Mouse (Mus musculus) ES-Bruce4 (cell line): Measurements from ENCODE around the gene Wnt2b. TPM values are rescaled to one million over a fixed set of nuclear protein-coding genes. Genes with fewer than 3 reads are reported as not detected.
A peak's percentile ranks its signal among the peaks of the same experiment; 100 is the strongest.

Source experiments
- H3K27ac ChIP-seq: 2 replicates; pipeline ENCODE4 v1.5.1; 2012; ENCODE audit warnings: low read length, inconsistent platforms; ENCODE audit not compliant: insufficient read depth
- H3K27me3 ChIP-seq: 2 replicates; pipeline ENCODE4 v1.6.1; 2012; ENCODE audit warnings: mild to moderate bottlenecking, low read length, inconsistent platforms; ENCODE audit not compliant: control insufficient read depth, poor library complexity, insufficient read depth, severe bottlenecking
- H3K36me3 ChIP-seq: 2 replicates; pipeline ENCODE4 v1.6.1; 2012; ENCODE audit warnings: inconsistent platforms, mild to moderate bottlenecking, low read length, moderate library complexity; ENCODE audit not compliant: control insufficient read depth, poor library complexity, insufficient read depth, severe bottlenecking
- H3K4me1 ChIP-seq: one replicate; pipeline ENCODE4 v1.8.1; 2011; ENCODE audit warnings: low read length; ENCODE audit not compliant: control insufficient read depth, insufficient read depth
- H3K4me3 ChIP-seq: 2 replicates; pipeline ENCODE4 v1.5.1; 2011; ENCODE audit warnings: low read depth, mild to moderate bottlenecking, low read length
- H3K9ac ChIP-seq: 2 replicates; pipeline ENCODE4 v1.6.1; 2012; ENCODE audit warnings: low read depth, mild to moderate bottlenecking, inconsistent platforms; ENCODE audit not compliant: poor library complexity, severe bottlenecking
- H3K9me3 ChIP-seq: replicated peaks from 2 replicates; pipeline ENCODE4 v1.6.1; 2012; ENCODE audit warnings: mild to moderate bottlenecking, low read length, inconsistent platforms; ENCODE audit not compliant: control insufficient read depth, poor library complexity, insufficient read depth, severe bottlenecking
- CTCF ChIP-seq: IDR thresholded peaks from one replicate; pipeline ENCODE4 v1.8.1; 2011; ENCODE audit warnings: low read depth, low read length
- EP300 ChIP-seq: IDR thresholded peaks from 2 replicates; pipeline ENCODE4 v1.6.1; 2011; ENCODE audit warnings: low read depth, low read length; ENCODE audit not compliant: insufficient read depth
- POLR2A ChIP-seq: IDR thresholded peaks from one replicate; pipeline ENCODE4 v1.8.1; 2011; ENCODE audit warnings: low read length; ENCODE audit not compliant: insufficient read depth
- polyA plus RNA-seq: library from polyadenylated mRNA; stranded (reverse); fragments of >200 nt; gene quantifications from 2 replicates; pipeline ENCODE4 v1.2.4, GENCODE M21; 2011; ENCODE audit warnings: low read depth; ENCODE audit not compliant: missing spikeins, insufficient read depth, insufficient read length

The Wnt2b gene
- 1.8 and 2.0 TPM in 2 replicates for polyA plus RNA-seq

GRCm38 (mm10) chr3:104961066-104962059 lies at the start of gene Wnt2b:
Wnt2b (minus strand) TSS chr3:104961921.
- Histone ChIP-seq H3K4me3 (peak within 1 kb of the TSS; percentile 60), H3K9ac (peak within 1 kb of the TSS; percentile 42), H3K27ac (no peak within 1 kb of the TSS), H3K4me1 (no peaks in the 10 kb centered on the region), H3K36me3 (no peaks in the 10 kb centered on the region), H3K27me3 (peaks cover 12% of the 10 kb centered on the region), H3K9me3 (no peaks in the 10 kb centered on the region)
- no peak for TF ChIP-seq CTCF
- TF ChIP-seq EP300 = no peak
- no peak for TF ChIP-seq POLR2A

GRCm38 (mm10) chr3:105010681-105011339 lies 49.1 kb upstream of the Wnt2b start:
- no peak overlapping the region for H3K4me3 ChIP-seq
- H3K9me3 ChIP-seq = no peaks in the 10 kb centered on the region
- no peak overlapping the region for H3K27ac ChIP-seq
- peaks cover 3% of the 10 kb centered on the region for H3K36me3 ChIP-seq
- no peaks in the 10 kb centered on the region for H3K4me1 ChIP-seq
- no peaks in the 10 kb centered on the region for H3K27me3 ChIP-seq
- TF ChIP-seq CTCF (no peak), POLR2A (no peak), EP300 (no peak)
- no peak overlapping the region for H3K9ac ChIP-seq

- no peak overlapping the region for H3K4me3 ChIP-seq
- H3K36me3 ChIP-seq = peaks cover 10% of the 10 kb centered on the region
- H3K9me3 ChIP-seq = no peaks in the 10 kb centered on the region
- H3K9ac ChIP-seq = no peak overlapping the region
- H3K4me1 ChIP-seq = no peaks in the 10 kb centered on the region
- no peak for TF ChIP-seq POLR2A
- TF ChIP-seq CTCF = no peak
- no peak for TF ChIP-seq EP300
- no peak overlapping the region for H3K27ac ChIP-seq
- no peaks in the 10 kb centered on the region for H3K27me3 ChIP-seq
Observed at GRCm38 (mm10) chr3:105008070-105008469, 46.3 kb upstream of the Wnt2b start.

GRCm38 (mm10) chr3:105006101-105006500 lies 44.4 kb upstream of the Wnt2b start:
- no peaks in the 10 kb centered on the region for H3K27me3 ChIP-seq
- H3K9me3 ChIP-seq = no peaks in the 10 kb centered on the region
- H3K4me3 ChIP-seq = no peak overlapping the region
- no peak for TF ChIP-seq POLR2A
- TF ChIP-seq CTCF = no peak
- no peak for TF ChIP-seq EP300
- H3K9ac ChIP-seq = no peak overlapping the region
- no peak overlapping the region for H3K27ac ChIP-seq
- peaks cover 10% of the 10 kb centered on the region for H3K36me3 ChIP-seq
- H3K4me1 ChIP-seq = no peaks in the 10 kb centered on the region

- Histone ChIP-seq H3K4me3 (no peak overlapping the region), H3K9me3 (no peaks in the 10 kb centered on the region), H3K27me3 (no peaks in the 10 kb centered on the region), H3K27ac (no peak overlapping the region), H3K4me1 (no peaks in the 10 kb centered on the region), H3K9ac (no peak overlapping the region), H3K36me3 (peaks cover 10% of the 10 kb centered on the region)
- TF ChIP-seq EP300 (no peak), POLR2A (no peak), CTCF (no peak)
Observed at GRCm38 (mm10) chr3:105005561-105006065, 43.9 kb upstream of the Wnt2b start.
